Mouse (Mus musculus) erythroblast, embryonic 14.5 days (primary cell): ENCODE measurements at regions not wholly inside any gene's neighbourhood (a gene's known extent, or its start where the extent isn't known, plus 50 kb on each side); places are given as distances from the start of the nearest gene placed in this dataset.

Experiments used
- GATA1 ChIP-seq: IDR thresholded peaks from 2 replicates; pipeline ENCODE4 v1.6.1; 2012; ENCODE audit warnings: low read length, inconsistent platforms, mixed read lengths
- TAL1 ChIP-seq: IDR thresholded peaks from 3 replicates; pipeline ENCODE4 v1.6.1; 2012; ENCODE audit warnings: low read length, inconsistent platforms, mixed read lengths

GRCm38 (mm10) chr2:45656011-45656410 lies 538.8 kb upstream of the Zeb2 start:
- TF ChIP-seq TAL1 = no peak
- TF ChIP-seq GATA1 = no peak
